Mouse (Mus musculus) heart, embryonic 14.5 days (tissue): Measurements from ENCODE around the gene Cdk9. TPM values are rescaled to one million over a fixed set of nuclear protein-coding genes. Genes with fewer than 3 reads are reported as not detected.

Experiments used
- ATAC-seq: fragments of 200-750 bp; cut with Nextera tagmentation; 2 replicates; pipeline ENCODE4 v1.8.0; 2017; ENCODE audit warnings: low read depth, moderate TSS enrichment; ENCODE audit not compliant: insufficient number of reproducible peaks, insufficient read depth, low FRiP score
- H3K27ac ChIP-seq, 2 experiments: fragments of 200-500 bp in 1 of 2; fragments of 300-500 bp in 1 of 2; sonication (generic) in 1 of 2; replicated peaks in 1 of 2; 2 replicates each; pipeline ENCODE4 v1.5.1; 2012 to 2014; ENCODE audit warnings: low read depth in 2 of 2, low read length in 2 of 2, control low read depth in 1 of 2, mild to moderate bottlenecking in 1 of 2, mixed read lengths in 1 of 2; ENCODE audit not compliant: control insufficient read depth in 1 of 2, insufficient read depth in 1 of 2
- H3K27me3 ChIP-seq: fragments of 300-500 bp; sonication (generic); 2 replicates; pipeline ENCODE4 v1.6.1; 2014; ENCODE audit warnings: mild to moderate bottlenecking, low read length, control low read depth; ENCODE audit not compliant: control insufficient read depth, insufficient read depth
- H3K36me3 ChIP-seq: fragments of 300-500 bp; sonication (generic); 2 replicates; pipeline ENCODE4 v1.6.1; 2014; ENCODE audit warnings: mild to moderate bottlenecking, control low read depth, low read length, mixed read lengths; ENCODE audit not compliant: control insufficient read depth, insufficient read depth
- H3K4me1 ChIP-seq, 2 experiments: fragments of 200-500 bp in 1 of 2; fragments of 300-500 bp in 1 of 2; sonication (generic) in 1 of 2; 2 replicates each; pipeline ENCODE4 v1.6.1; 2012 to 2014; ENCODE audit warnings: low read length in 2 of 2, control low read depth in 1 of 2, mixed read lengths in 1 of 2; ENCODE audit not compliant: control insufficient read depth in 2 of 2, insufficient read depth in 2 of 2
- H3K4me2 ChIP-seq: fragments of 300-500 bp; sonication (generic); 2 replicates; pipeline ENCODE4 v1.6.1; 2014; ENCODE audit warnings: mild to moderate bottlenecking, low read length
- H3K4me3 ChIP-seq, 2 experiments: fragments of 200-500 bp in 1 of 2; fragments of 300-500 bp in 1 of 2; sonication (generic) in 1 of 2; 2 replicates each; pipeline ENCODE4 v1.5.1; 2012 to 2014; ENCODE audit warnings: low read length in 2 of 2, mild to moderate bottlenecking in 2 of 2, control low read depth in 1 of 2, low read depth in 1 of 2, moderate library complexity in 1 of 2; ENCODE audit not compliant: control insufficient read depth in 1 of 2, insufficient read depth in 1 of 2
- H3K9ac ChIP-seq: fragments of 300-500 bp; sonication (generic); 2 replicates; pipeline ENCODE4 v1.6.1; 2014; ENCODE audit warnings: mild to moderate bottlenecking, low read length
- H3K9me3 ChIP-seq: fragments of 300-500 bp; sonication (generic); 2 replicates; pipeline ENCODE4 v1.6.1; 2016; ENCODE audit warnings: low read length, control low read depth; ENCODE audit not compliant: control insufficient read depth
- WGBS: fragments of 180-500 bp; shearing (Covaris S2); extraction: QIAGEN DNeasy Blood & Tissue Kit; methylation state at CpG from one replicate; pipeline ENCODE4 v1.1.7; 2014; 5-methylcytosine and 5-hydroxymethylcytosine counted together
- polyA plus RNA-seq: library from polyadenylated mRNA; unstranded; fragments of >200 nt; fragmentation: Nextera tagmentation; extraction: Ambion mirVana; gene quantifications from 2 replicates; pipeline ENCODE4 v1.2.1, GENCODE M21; 2014

Gene Cdk9
- polyA plus RNA-seq, 1 experiment from 2014 or later = 45.3 TPM

DNA sequence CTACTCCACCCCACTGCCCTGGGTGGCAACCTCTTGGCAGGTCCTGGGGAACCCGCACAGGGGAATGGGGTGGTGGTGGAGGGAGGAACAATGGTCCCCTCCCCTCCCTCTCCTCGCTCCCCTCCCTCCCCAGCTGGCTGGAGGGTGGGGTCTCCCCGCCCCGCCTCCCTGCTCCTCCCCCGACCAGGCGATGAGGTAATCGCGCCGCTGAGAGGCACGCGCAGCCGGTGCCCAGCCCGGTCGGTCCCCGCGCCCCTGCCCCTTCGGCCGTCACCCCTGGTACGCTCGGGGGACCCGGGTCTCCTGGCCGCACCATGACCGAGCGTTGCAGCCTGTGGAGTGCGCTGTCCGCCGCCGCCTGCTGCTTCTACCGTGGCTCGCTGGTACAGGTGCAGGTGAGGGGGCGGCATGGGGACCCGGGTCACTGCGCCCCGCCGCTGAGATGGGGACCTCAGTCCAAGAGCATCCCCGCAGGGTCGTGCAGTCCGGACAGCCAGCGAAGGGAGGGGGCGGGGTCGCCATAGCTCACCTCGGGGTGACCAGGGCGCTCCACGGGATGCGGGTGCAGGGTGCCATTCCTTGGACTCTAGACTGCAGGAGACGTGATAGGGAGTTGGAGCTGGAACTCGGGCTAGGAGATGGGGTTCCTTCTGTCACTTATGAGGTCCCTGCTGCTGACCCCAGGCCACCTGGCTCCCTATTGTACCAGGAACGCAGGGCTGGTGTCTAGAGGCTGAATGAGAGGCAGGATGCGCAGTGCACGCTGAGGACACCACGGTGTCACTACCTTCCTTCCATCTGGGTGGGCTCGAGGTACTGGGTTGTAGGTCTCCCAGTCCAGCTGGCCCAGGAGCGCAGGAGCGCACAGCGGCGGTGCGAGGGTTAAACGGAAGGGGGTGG is 28.6 kb upstream of the Cdk9 start:
- Histone ChIP-seq H3K4me1 (peaks cover 6 to 10% of the 10 kb centered on the region in 2 experiments), H3K9ac (peak overlapping the region; percentile 69), H3K4me3 (peak overlapping the region; percentile 43 to 47), H3K27me3 (peaks cover 38% of the 10 kb centered on the region), H3K27ac (no peak overlapping the region), H3K9me3 (no peaks in the 10 kb centered on the region), H3K4me2 (peak overlapping the region; percentile 76), H3K36me3 (peaks cover 30% of the 10 kb centered on the region)
- ATAC-seq = peak; percentile 36; the same call in 1 of the 2 replicates
- WGBS = 7% methylated on average over 58 of the region's 58 CpGs

DNA sequence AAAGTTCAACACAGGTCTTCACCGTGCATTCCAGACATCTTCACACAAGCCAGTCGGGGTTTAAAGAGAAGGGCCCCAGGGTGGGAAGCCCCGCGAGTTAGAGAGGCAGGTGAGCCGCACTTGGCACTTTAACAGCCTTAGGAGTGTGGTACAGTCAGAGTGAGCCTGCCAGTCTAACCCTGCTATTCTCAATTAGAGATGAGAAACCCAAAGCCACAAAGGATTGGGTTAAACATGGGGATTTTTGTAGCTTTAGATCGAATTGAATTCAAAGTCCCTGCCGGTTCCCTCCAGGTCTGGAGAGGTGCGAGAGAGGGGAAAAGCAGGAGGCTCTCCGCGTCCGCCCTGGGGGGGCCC is 28.0 kb upstream of the Cdk9 start, which contains the start of gene 6330409D20Rik:
Gene 6330409D20Rik (minus strand): TSS at position 101 of the 357 bp plus-strand sequence.
- H3K27me3 ChIP-seq = peaks cover 38% of the 10 kb centered on the region
- H3K9me3 ChIP-seq = no peaks in the 10 kb centered on the region
- WGBS = 17% methylated on average over 11 of the region's 11 CpGs
- H3K36me3 ChIP-seq = peaks cover 24% of the 10 kb centered on the region
- H3K4me1 ChIP-seq = peaks cover 6 to 10% of the 10 kb centered on the region in 2 experiments
- H3K27ac ChIP-seq = no peak within 1 kb of the TSS
- ATAC-seq = no peak
- peak within 1 kb of the TSS; percentile 76 for H3K4me2 ChIP-seq
- H3K4me3 ChIP-seq = peak within 1 kb of the TSS; percentile 43 to 47
- H3K9ac ChIP-seq = peak within 1 kb of the TSS; percentile 69

DNA sequence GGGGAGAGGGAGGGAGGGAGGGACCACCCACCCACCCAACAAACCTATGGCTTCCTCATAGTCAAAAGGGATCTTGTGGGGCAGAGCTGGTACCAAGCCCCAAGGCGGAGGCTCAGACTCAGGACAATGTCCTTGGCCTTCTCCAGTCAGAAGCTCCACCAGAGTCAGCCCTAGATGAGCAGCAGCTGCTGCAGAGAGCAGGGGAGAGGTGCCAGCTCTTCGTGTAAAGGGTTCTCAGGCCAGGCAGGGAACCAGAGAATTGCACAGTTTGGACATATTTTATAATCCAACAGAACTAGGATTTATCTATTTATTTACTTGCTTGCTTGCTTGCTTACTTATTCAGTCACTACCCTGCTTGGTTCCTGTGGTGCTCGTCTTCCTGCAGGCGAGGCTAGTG is 26.4 kb upstream of the Cdk9 start:
- Histone ChIP-seq H3K4me3 (no peak overlapping the region), H3K4me2 (no peak overlapping the region), H3K9ac (no peak overlapping the region), H3K36me3 (peaks cover 11% of the 10 kb centered on the region; the same call in 1 of the 2 replicates), H3K4me1 (peaks cover 9 to 10% of the 10 kb centered on the region in 2 experiments), H3K27me3 (peaks cover 38% of the 10 kb centered on the region), H3K9me3 (no peaks in the 10 kb centered on the region), H3K27ac (no peak overlapping the region)
- 65% methylated on average over 4 of the region's 4 CpGs for WGBS
- ATAC-seq = no peak

DNA sequence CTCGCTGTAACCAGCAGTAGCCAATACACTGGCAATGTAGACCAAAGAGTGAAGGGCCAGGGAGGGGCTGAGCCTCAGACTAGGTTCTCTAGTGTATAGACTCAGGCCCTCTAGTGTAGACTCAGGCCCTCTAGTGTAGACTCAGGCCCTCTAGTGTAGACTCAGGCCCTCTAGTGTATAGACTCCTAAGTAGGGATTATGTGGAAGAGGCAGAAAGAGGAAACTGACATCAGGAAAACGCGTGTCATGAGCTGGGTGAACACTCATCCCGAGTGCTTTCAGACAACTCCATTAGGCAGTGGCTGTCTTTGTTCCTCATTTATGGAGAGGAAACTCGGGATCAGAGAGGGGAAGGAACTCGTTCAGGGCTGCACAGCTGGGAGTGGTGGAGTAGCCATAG is 24.1 kb upstream of the Cdk9 start:
- Histone ChIP-seq H3K4me2 (no peak overlapping the region), H3K27ac (peak overlapping the region in 1 of 2 experiments; percentile 28; a peak in 1 of 4 replicates), H3K27me3 (peaks cover 21% of the 10 kb centered on the region), H3K9ac (0 out of 2 replicates have a peak overlapping the region, but pooled peaks have one; percentile 11), H3K36me3 (no peaks in the 10 kb centered on the region), H3K4me1 (peaks cover 8 to 9% of the 10 kb centered on the region in 2 experiments), H3K9me3 (no peaks in the 10 kb centered on the region), H3K4me3 (no peak overlapping the region)
- no peak for ATAC-seq
- WGBS = 44% methylated on average over 6 of the region's 6 CpGs

DNA sequence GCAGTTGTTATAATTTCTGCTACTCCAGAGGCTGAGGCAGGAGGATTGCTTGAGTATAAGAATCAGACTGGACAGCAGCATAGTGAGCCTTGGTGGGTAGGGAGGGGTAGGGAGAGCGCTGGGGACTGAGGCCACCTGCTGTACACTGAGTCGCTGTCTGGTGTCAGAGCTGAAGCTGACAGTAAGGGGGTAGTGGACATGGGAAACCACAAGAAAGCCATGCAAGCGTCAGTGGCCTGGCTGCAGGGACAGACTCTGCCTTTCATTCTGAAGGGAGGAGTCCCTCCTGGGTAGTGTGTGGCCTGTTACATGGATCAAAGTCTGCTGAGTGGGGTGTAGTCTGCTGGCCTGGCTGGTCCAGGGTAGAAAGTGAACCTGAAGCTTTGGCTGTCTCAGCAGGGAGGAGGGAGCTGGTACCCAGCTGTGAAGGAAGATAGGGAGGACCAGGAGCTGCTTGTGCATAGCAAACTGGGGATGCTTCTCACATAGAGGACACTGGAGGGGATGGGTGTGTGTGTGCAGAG is 23.5 kb upstream of the Cdk9 start:
- ATAC-seq = no peak
- no peaks in the 10 kb centered on the region for H3K9me3 ChIP-seq
- peaks cover 14% of the 10 kb centered on the region for H3K27me3 ChIP-seq
- H3K4me1 ChIP-seq = peaks cover 4 to 7% of the 10 kb centered on the region in 2 experiments
- H3K9ac ChIP-seq = no peak overlapping the region
- H3K27ac ChIP-seq = peak overlapping the region in 1 of 2 experiments; percentile 28; a peak in 1 of 4 replicates
- H3K36me3 ChIP-seq = no peaks in the 10 kb centered on the region
- peak overlapping the region; percentile 1; the same call in 1 of the 2 replicates for H3K4me2 ChIP-seq
- WGBS = 34% methylated on average over 3 of the region's 3 CpGs
- no peak overlapping the region for H3K4me3 ChIP-seq

DNA sequence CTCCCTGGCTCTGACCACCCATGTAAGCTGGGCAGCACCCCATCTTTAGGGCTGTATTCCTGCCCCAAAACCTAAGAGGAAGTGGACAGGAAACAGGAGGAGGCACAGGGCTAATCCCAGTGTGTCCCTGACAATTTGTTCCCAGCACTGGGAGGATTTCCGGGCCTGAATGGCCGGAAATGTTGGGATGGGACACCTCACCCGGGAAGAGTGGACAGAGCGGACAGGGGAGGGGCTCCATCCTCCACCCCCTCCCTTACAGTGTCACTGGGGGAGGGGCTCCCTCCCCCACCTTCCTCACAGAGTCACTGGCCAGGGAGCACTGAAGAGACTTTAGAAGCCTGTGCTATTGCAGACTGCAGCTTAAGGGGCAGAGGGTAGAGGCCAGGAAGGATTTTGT is 22.1 kb upstream of the Cdk9 start:
- peaks cover 4% of the 10 kb centered on the region; the same call in 1 of the 2 replicates for H3K27me3 ChIP-seq
- H3K4me1 ChIP-seq = peaks cover 6 to 16% of the 10 kb centered on the region in 2 experiments
- no peak overlapping the region for H3K9ac ChIP-seq
- H3K36me3 ChIP-seq = no peaks in the 10 kb centered on the region
- H3K4me2 ChIP-seq = 0 out of 2 replicates have a peak overlapping the region, but pooled peaks have one; percentile 1
- H3K4me3 ChIP-seq = no peak overlapping the region
- ATAC-seq = peak; percentile 66
- peak overlapping the region; percentile 65 for H3K27ac ChIP-seq
- WGBS = 39% methylated on average over 4 of the region's 4 CpGs
- H3K9me3 ChIP-seq = no peaks in the 10 kb centered on the region

DNA sequence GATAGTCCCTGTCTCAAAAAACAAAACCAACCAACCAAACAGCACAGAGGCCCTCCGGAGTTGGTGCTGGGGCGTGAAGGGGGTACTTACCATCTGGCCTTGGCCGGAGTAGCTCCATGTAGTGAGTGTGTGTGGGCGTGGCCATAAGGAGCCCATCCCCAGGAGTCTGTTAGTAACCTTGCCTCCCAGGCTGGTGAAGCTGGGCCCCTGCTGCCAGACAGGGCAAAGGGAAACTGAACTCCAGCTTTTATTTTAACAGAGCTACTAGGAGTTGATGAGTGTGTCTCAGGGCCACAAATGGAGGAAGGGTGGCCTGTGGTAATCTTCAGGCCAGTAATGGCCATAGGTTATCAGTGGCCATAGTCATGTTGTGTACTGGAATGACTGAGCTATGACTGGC is 21.6 kb upstream of the Cdk9 start:
- no peaks in the 10 kb centered on the region; the same call in 1 of the 2 replicates for H3K27me3 ChIP-seq
- H3K4me2 ChIP-seq = no peak overlapping the region; the same call in 1 of the 2 replicates
- H3K4me3 ChIP-seq = no peak overlapping the region
- peak; percentile 28; the same call in 1 of the 2 replicates for ATAC-seq
- no peak overlapping the region for H3K9ac ChIP-seq
- H3K9me3 ChIP-seq = no peaks in the 10 kb centered on the region
- H3K27ac ChIP-seq = peak overlapping the region; percentile 65
- H3K4me1 ChIP-seq = peaks cover 6 to 16% of the 10 kb centered on the region in 2 experiments
- 38% methylated on average over 4 of the region's 4 CpGs for WGBS
- no peaks in the 10 kb centered on the region for H3K36me3 ChIP-seq
